Mouse (Mus musculus) cerebellum, adult 2 months (tissue): ENCODE measurements at regions not wholly inside any gene's neighbourhood (a gene's known extent, or its start where the extent isn't known, plus 50 kb on each side); places are given as distances from the start of the nearest gene placed in this dataset.

Experiments used
- DNase-seq, 2 experiments: peaks; one replicate each; pipeline ENCODE4 v3.0.0; 2021
- H3K27ac ChIP-seq: fragments of 200-500 bp; 2 replicates; pipeline ENCODE4 v1.5.1; 2012; ENCODE audit warnings: low read length, control low read depth, inconsistent platforms; ENCODE audit not compliant: insufficient read depth
- H3K27me3 ChIP-seq: fragments of 200-500 bp; 2 replicates; pipeline ENCODE4 v1.6.1; 2012; ENCODE audit warnings: inconsistent platforms, mild to moderate bottlenecking, low read length, moderate library complexity; ENCODE audit not compliant: control insufficient read depth, insufficient read depth
- H3K4me1 ChIP-seq: fragments of 200-500 bp; 2 replicates; pipeline ENCODE4 v1.6.1; 2011; ENCODE audit warnings: low read length; ENCODE audit not compliant: control insufficient read depth, insufficient read depth
- H3K4me3 ChIP-seq: fragments of 200-500 bp; replicated peaks from 2 replicates; pipeline ENCODE3; 2011; ENCODE audit warnings: mild to moderate bottlenecking, low read depth, low read length, control low read depth; ENCODE audit not compliant: insufficient read depth
- CTCF ChIP-seq: fragments of 200-500 bp; IDR thresholded peaks from 2 replicates; pipeline ENCODE4 v1.5.1; 2011; ENCODE audit warnings: low read depth, mild to moderate bottlenecking, control low read depth, low read length, moderate library complexity, borderline replicate concordance; ENCODE audit not compliant: insufficient read depth
- POLR2A ChIP-seq: fragments of 200-500 bp; IDR thresholded peaks from 2 replicates; pipeline ENCODE4 v1.6.1; 2011; ENCODE audit warnings: low read length, control low read depth, borderline replicate concordance; ENCODE audit not compliant: insufficient read depth
- WGBS: fragments of 180-500 bp; shearing (Covaris S2); methylation state at CpG from one replicate; pipeline ENCODE4 v1.1.7; 2018; 5-methylcytosine and 5-hydroxymethylcytosine counted together

GRCm38 (mm10) chr2:170255533-170255932, 107.6 kb upstream of the Zfp217 start:
- Histone ChIP-seq H3K27me3 (no peaks in the 10 kb centered on the region), H3K4me3 (no peak overlapping the region), H3K4me1 (no peaks in the 10 kb centered on the region), H3K27ac (no peak overlapping the region)
- WGBS = 96% methylated on average over 2 of the region's 2 CpGs
- no peak for TF ChIP-seq POLR2A
- TF ChIP-seq CTCF = no peak
- no peak for DNase-seq

- no peak for DNase-seq
- no peak overlapping the region for H3K27ac ChIP-seq
- no peaks in the 10 kb centered on the region for H3K4me1 ChIP-seq
- WGBS = 83% methylated on average over 9 of the region's 9 CpGs
- TF ChIP-seq POLR2A = no peak
- no peak for TF ChIP-seq CTCF
- H3K4me3 ChIP-seq = no peak overlapping the region
- H3K27me3 ChIP-seq = no peaks in the 10 kb centered on the region
These were observed 106.0 kb upstream of the Zfp217 start for GRCm38 (mm10) chr2:170253681-170254440.

- WGBS = 63% methylated on average over 14 of the region's 14 CpGs
- Histone ChIP-seq H3K27me3 (no peaks in the 10 kb centered on the region), H3K4me1 (no peaks in the 10 kb centered on the region), H3K27ac (no peak overlapping the region), H3K4me3 (no peak overlapping the region)
- no peak for DNase-seq
- TF ChIP-seq POLR2A (no peak), CTCF (no peak)
These were observed 104.5 kb upstream of the Zfp217 start for GRCm38 (mm10) chr2:170252255-170253034.

GRCm38 (mm10) chr2:170250680-170251079, 102.8 kb upstream of the Zfp217 start:
- H3K27me3 ChIP-seq = no peaks in the 10 kb centered on the region
- no peaks in the 10 kb centered on the region for H3K4me1 ChIP-seq
- no peak overlapping the region for H3K27ac ChIP-seq
- no peak for DNase-seq
- TF ChIP-seq CTCF (no peak), POLR2A (no peak)
- no peak overlapping the region for H3K4me3 ChIP-seq
- WGBS = 95% methylated on average over 2 of the region's 2 CpGs

GRCm38 (mm10) chr2:170247702-170248445, 100.0 kb upstream of the Zfp217 start:
- WGBS = 61% methylated on average over 11 of the region's 11 CpGs
- H3K27me3 ChIP-seq = no peaks in the 10 kb centered on the region
- no peak for DNase-seq
- no peaks in the 10 kb centered on the region for H3K4me1 ChIP-seq
- TF ChIP-seq POLR2A (no peak), CTCF (no peak)
- H3K4me3 ChIP-seq = no peak overlapping the region
- no peak overlapping the region for H3K27ac ChIP-seq

- Histone ChIP-seq H3K27me3 (no peaks in the 10 kb centered on the region), H3K4me1 (no peaks in the 10 kb centered on the region), H3K4me3 (no peak overlapping the region), H3K27ac (no peak overlapping the region)
- no peak for DNase-seq
- WGBS = 13% methylated on average over 12 of the region's 12 CpGs
- TF ChIP-seq POLR2A = no peak
- no peak for TF ChIP-seq CTCF
These were observed 97.9 kb upstream of the Zfp217 start for GRCm38 (mm10) chr2:170245637-170246341.

- no peaks in the 10 kb centered on the region for H3K27me3 ChIP-seq
- DNase-seq = no peak
- TF ChIP-seq POLR2A = no peak
- TF ChIP-seq CTCF = no peak
- H3K4me1 ChIP-seq = no peaks in the 10 kb centered on the region
- H3K4me3 ChIP-seq = no peak overlapping the region
- no peak overlapping the region for H3K27ac ChIP-seq
- 64% methylated on average over 4 of the region's 4 CpGs for WGBS
These were observed 96.2 kb upstream of the Zfp217 start for GRCm38 (mm10) chr2:170244108-170244507.
